Mouse (Mus musculus): ENCODE measurements around the gene Ppa1. TPM values are rescaled to one million over a fixed set of nuclear protein-coding genes. Genes with fewer than 3 reads are reported as not detected.
A peak's percentile ranks its signal among the peaks of the same experiment; 100 is the strongest.
"Not testable (repeated sequence)": the region's sequence is repeated elsewhere in the genome, so short reads cannot be mapped to it uniquely, and the experiment has no call there.

The Ppa1 gene
- polyA plus RNA-seq, 1 experiment from 2014 or later = 156 TPM

GRCm38 (mm10) chr10:61614311-61614710 is 34.0 kb upstream of the Ppa1 start:
- Histone ChIP-seq H3K4me1 (ENCODE audit: control insufficient read depth, insufficient read depth, low read length) (no peaks in the 10 kb centered on the region), H3K36me3 (ENCODE audit: control insufficient read depth, insufficient read depth, low read length) (no peaks in the 10 kb centered on the region), H3K9me3 (replicated peaks; ENCODE audit: control insufficient read depth, low read length) (no peaks in the 10 kb centered on the region), H3K4me3 (replicated peaks; ENCODE audit: low read length) (no peak overlapping the region), H3K9ac (ENCODE audit: low read length) (no peak overlapping the region), H3K27me3 (ENCODE audit: control insufficient read depth, insufficient read depth, low read length) (no peaks in the 10 kb centered on the region), H3K27ac (ENCODE audit: low read length) (no peak overlapping the region), H3K4me2 (ENCODE audit: low read depth, low read length) (no peak overlapping the region)
- ATAC-seq (ENCODE audit: insufficient read depth, low FRiP score) = no peak
- 85% methylated on average over 7 of the region's 7 CpGs for WGBS

GRCm38 (mm10) chr10:61618528-61618927 is 29.8 kb upstream of the Ppa1 start:
- Histone ChIP-seq H3K4me3 (replicated peaks; ENCODE audit: low read length) (no peak overlapping the region), H3K9me3 (replicated peaks; ENCODE audit: control insufficient read depth, low read length) (no peaks in the 10 kb centered on the region), H3K4me1 (ENCODE audit: control insufficient read depth, insufficient read depth, low read length) (no peaks in the 10 kb centered on the region), H3K36me3 (ENCODE audit: control insufficient read depth, insufficient read depth, low read length) (no peaks in the 10 kb centered on the region), H3K27ac (ENCODE audit: low read length) (no peak overlapping the region), H3K4me2 (ENCODE audit: low read depth, low read length) (no peak overlapping the region), H3K9ac (ENCODE audit: low read length) (no peak overlapping the region), H3K27me3 (ENCODE audit: control insufficient read depth, insufficient read depth, low read length) (no peaks in the 10 kb centered on the region)
- no peak for ATAC-seq (ENCODE audit: insufficient read depth, low FRiP score)
- WGBS = 73% methylated on average over 2 of the region's 2 CpGs

- peaks cover 21% of the 10 kb centered on the region for H3K27me3 ChIP-seq (ENCODE audit: control insufficient read depth, insufficient read depth, low read length)
- H3K27ac ChIP-seq (ENCODE audit: low read length) = no peak overlapping the region
- WGBS = 61% methylated on average over 9 of the region's 9 CpGs
- H3K4me1 ChIP-seq (ENCODE audit: control insufficient read depth, insufficient read depth, low read length) = peaks cover 10% of the 10 kb centered on the region; the same call in 1 of the 2 replicates
- no peak overlapping the region for H3K4me2 ChIP-seq (ENCODE audit: low read depth, low read length)
- ATAC-seq (ENCODE audit: insufficient read depth, low FRiP score) = no peak
- H3K9ac ChIP-seq (ENCODE audit: low read length) = no peak overlapping the region
- no peaks in the 10 kb centered on the region for H3K36me3 ChIP-seq (ENCODE audit: control insufficient read depth, insufficient read depth, low read length)
- H3K9me3 ChIP-seq (replicated peaks; ENCODE audit: control insufficient read depth, low read length) = no peaks in the 10 kb centered on the region
- no peak overlapping the region for H3K4me3 ChIP-seq (replicated peaks; ENCODE audit: low read length)
Measured at GRCm38 (mm10) chr10:61621681-61622080, 26.7 kb upstream of the Ppa1 start.

GRCm38 (mm10) chr10:61623874-61624273 is 24.5 kb upstream of the Ppa1 start:
- not testable (repeated sequence) for ATAC-seq (ENCODE audit: insufficient read depth, low FRiP score)

GRCm38 (mm10) chr10:61624771-61625170 is 23.6 kb upstream of the Ppa1 start:
- peaks cover 21% of the 10 kb centered on the region for H3K27me3 ChIP-seq (ENCODE audit: control insufficient read depth, insufficient read depth, low read length)
- WGBS = 26% methylated on average over 5 of the region's 5 CpGs
- no peak overlapping the region for H3K4me3 ChIP-seq (replicated peaks; ENCODE audit: low read length)
- H3K27ac ChIP-seq (ENCODE audit: low read length) = no peak overlapping the region
- H3K4me2 ChIP-seq (ENCODE audit: low read depth, low read length) = no peak overlapping the region
- no peak for ATAC-seq (ENCODE audit: insufficient read depth, low FRiP score)
- no peaks in the 10 kb centered on the region for H3K36me3 ChIP-seq (ENCODE audit: control insufficient read depth, insufficient read depth, low read length)
- no peaks in the 10 kb centered on the region for H3K9me3 ChIP-seq (replicated peaks; ENCODE audit: control insufficient read depth, low read length)
- peaks cover 10% of the 10 kb centered on the region; the same call in 1 of the 2 replicates for H3K4me1 ChIP-seq (ENCODE audit: control insufficient read depth, insufficient read depth, low read length)
- H3K9ac ChIP-seq (ENCODE audit: low read length) = no peak overlapping the region

More at GRCm38 (mm10) chr10:61623874-61624273, 24.5 kb upstream of the Ppa1 start:
- H3K36me3 ChIP-seq (ENCODE audit: control insufficient read depth, insufficient read depth, low read length); H3K4me3 ChIP-seq (replicated peaks; ENCODE audit: low read length); H3K4me2 ChIP-seq (ENCODE audit: low read depth, low read length); H3K9ac ChIP-seq (ENCODE audit: low read length); H3K27ac ChIP-seq (ENCODE audit: low read length); H3K9me3 ChIP-seq (replicated peaks; ENCODE audit: control insufficient read depth, low read length): not testable (repeated sequence)
- WGBS = 66% methylated on average over 3 of the region's 3 CpGs
- H3K27me3 ChIP-seq (ENCODE audit: control insufficient read depth, insufficient read depth, low read length) = peaks cover 21% of the 10 kb centered on the region
- peaks cover 10% of the 10 kb centered on the region; the same call in 1 of the 2 replicates for H3K4me1 ChIP-seq (ENCODE audit: control insufficient read depth, insufficient read depth, low read length)

GRCm38 (mm10) chr10:61625381-61626257 is 22.7 kb upstream of the Ppa1 start:
- Histone ChIP-seq H3K4me3 (replicated peaks; ENCODE audit: low read length) (peak overlapping the region; percentile 43), H3K9ac (ENCODE audit: low read length) (peak overlapping the region; percentile 55), H3K4me1 (ENCODE audit: control insufficient read depth, insufficient read depth, low read length) (peaks cover 10% of the 10 kb centered on the region; the same call in 1 of the 2 replicates), H3K27ac (ENCODE audit: low read length) (no peak overlapping the region), H3K27me3 (ENCODE audit: control insufficient read depth, insufficient read depth, low read length) (peaks cover 21% of the 10 kb centered on the region), H3K9me3 (replicated peaks; ENCODE audit: control insufficient read depth, low read length) (no peaks in the 10 kb centered on the region), H3K4me2 (ENCODE audit: low read depth, low read length) (peak overlapping the region; percentile 72), H3K36me3 (ENCODE audit: control insufficient read depth, insufficient read depth, low read length) (no peaks in the 10 kb centered on the region)
- no peak for ATAC-seq (ENCODE audit: insufficient read depth, low FRiP score)
- WGBS = 4% methylated on average over 74 of the region's 74 CpGs

GRCm38 (mm10) chr10:61626551-61626950 is 21.8 kb upstream of the Ppa1 start:
- no peaks in the 10 kb centered on the region for H3K9me3 ChIP-seq (replicated peaks; ENCODE audit: control insufficient read depth, low read length)
- H3K27me3 ChIP-seq (ENCODE audit: control insufficient read depth, insufficient read depth, low read length) = peaks cover 21% of the 10 kb centered on the region
- WGBS = 78% methylated on average over 3 of the region's 3 CpGs
- no peak overlapping the region for H3K27ac ChIP-seq (ENCODE audit: low read length)
- H3K4me3 ChIP-seq (replicated peaks; ENCODE audit: low read length) = no peak overlapping the region
- ATAC-seq (ENCODE audit: insufficient read depth, low FRiP score) = no peak
- H3K36me3 ChIP-seq (ENCODE audit: control insufficient read depth, insufficient read depth, low read length) = no peaks in the 10 kb centered on the region
- no peak overlapping the region for H3K9ac ChIP-seq (ENCODE audit: low read length)
- H3K4me2 ChIP-seq (ENCODE audit: low read depth, low read length) = no peak overlapping the region
- peaks cover 10% of the 10 kb centered on the region; the same call in 1 of the 2 replicates for H3K4me1 ChIP-seq (ENCODE audit: control insufficient read depth, insufficient read depth, low read length)

- 57% methylated on average over 15 of the region's 15 CpGs for WGBS
- Histone ChIP-seq H3K4me2 (ENCODE audit: low read depth, low read length) (no peak overlapping the region), H3K9ac (ENCODE audit: low read length) (no peak overlapping the region), H3K27me3 (ENCODE audit: control insufficient read depth, insufficient read depth, low read length) (peaks cover 21% of the 10 kb centered on the region), H3K27ac (ENCODE audit: low read length) (no peak overlapping the region), H3K9me3 (replicated peaks; ENCODE audit: control insufficient read depth, low read length) (no peaks in the 10 kb centered on the region), H3K4me3 (replicated peaks; ENCODE audit: low read length) (no peak overlapping the region), H3K4me1 (ENCODE audit: control insufficient read depth, insufficient read depth, low read length) (peaks cover 10% of the 10 kb centered on the region; the same call in 1 of the 2 replicates), H3K36me3 (ENCODE audit: control insufficient read depth, insufficient read depth, low read length) (no peaks in the 10 kb centered on the region)
- no peak for ATAC-seq (ENCODE audit: insufficient read depth, low FRiP score)
Measured at GRCm38 (mm10) chr10:61627195-61627937, 21.0 kb upstream of the Ppa1 start.

- Histone ChIP-seq H3K36me3 (ENCODE audit: control insufficient read depth, insufficient read depth, low read length) (no peaks in the 10 kb centered on the region), H3K4me2 (ENCODE audit: low read depth, low read length) (no peak overlapping the region), H3K27me3 (ENCODE audit: control insufficient read depth, insufficient read depth, low read length) (peaks cover 21% of the 10 kb centered on the region), H3K4me1 (ENCODE audit: control insufficient read depth, insufficient read depth, low read length) (peaks cover 10% of the 10 kb centered on the region; the same call in 1 of the 2 replicates), H3K9ac (ENCODE audit: low read length) (no peak overlapping the region), H3K9me3 (replicated peaks; ENCODE audit: control insufficient read depth, low read length) (no peaks in the 10 kb centered on the region), H3K27ac (ENCODE audit: low read length) (no peak overlapping the region), H3K4me3 (replicated peaks; ENCODE audit: low read length) (no peak overlapping the region)
- ATAC-seq (ENCODE audit: insufficient read depth, low FRiP score) = no peak
- WGBS = 74% methylated on average over 4 of the region's 4 CpGs
Measured at GRCm38 (mm10) chr10:61627938-61628250, 20.5 kb upstream of the Ppa1 start.
